Mouse (Mus musculus) neutrophil, adult 65 days (primary cell): Measurements from ENCODE around the gene BC025446. TPM values are rescaled to one million over a fixed set of nuclear protein-coding genes. Genes with fewer than 3 reads are reported as not detected.

Experiments used
- total RNA-seq: library from RNA; stranded (reverse); gene quantifications from 2 replicates; pipeline ENCODE4 v1.2.4, GENCODE M21; 2023

The BC025446 gene
- not detected in 2 replicates for total RNA-seq

DNA sequence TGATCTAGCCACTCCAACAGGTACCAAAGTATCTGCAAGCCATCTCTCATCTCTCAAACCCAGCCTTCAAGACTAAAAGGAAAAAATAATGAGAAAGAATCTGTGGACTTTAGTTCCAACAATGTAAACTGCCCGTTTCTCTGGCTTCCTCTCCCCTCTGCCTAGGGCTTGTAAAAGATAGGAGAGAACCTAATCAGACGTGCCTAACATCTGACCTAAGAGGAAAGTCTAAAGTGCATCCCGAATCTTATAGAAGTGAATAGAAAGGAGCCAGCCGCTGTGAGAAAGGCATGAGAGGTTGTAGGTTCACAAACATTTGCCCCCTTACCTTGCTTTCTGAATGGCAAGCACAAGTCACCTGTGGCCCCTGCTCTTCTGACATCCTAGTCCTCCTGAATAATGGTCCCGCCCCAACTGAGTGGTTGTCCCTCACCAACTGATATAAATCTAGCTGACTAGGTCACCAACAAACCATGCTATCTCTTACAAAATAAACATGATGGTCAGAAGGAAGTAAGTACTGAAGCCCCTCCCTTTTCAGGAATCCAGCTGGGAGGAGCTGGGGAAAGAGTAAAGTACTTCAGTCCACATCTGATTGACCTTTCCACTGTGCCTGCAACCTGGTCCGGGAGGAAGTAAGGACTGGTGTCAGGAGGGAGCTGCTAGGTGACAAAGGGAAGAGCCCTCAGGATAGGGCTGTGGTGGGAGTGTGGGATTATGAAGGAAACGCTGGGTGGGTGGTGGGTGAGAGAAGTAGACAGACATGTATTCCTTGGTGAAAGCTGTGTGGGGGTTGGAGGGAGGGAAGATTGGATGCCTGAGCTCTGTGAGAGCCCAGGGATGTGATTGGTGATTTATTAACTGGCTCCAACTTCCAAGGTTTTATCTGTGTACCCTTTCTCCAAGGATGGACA, at the start of gene BC025446:
Gene BC025446 (plus strand): TSS at position 599 of the 914 bp plus-strand sequence.

DNA sequence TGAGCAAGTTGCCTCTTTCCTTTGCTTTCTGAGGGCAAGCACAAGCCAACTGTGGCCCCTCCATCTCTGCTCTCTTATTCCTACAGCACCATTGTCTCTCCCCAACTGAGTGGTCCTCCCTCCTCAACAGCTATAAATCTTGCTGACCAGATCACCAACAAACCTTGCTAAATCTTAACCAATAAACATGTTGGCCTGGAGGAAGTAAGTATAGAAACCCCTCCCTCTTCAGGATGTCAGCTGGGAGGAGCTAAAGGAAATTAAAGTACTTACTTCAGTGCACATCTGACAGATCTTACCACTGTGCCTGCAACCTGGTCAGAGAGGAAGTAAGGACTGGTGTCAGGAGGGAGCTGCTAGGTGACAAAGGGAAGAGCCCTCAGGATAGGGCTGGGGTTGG, 51.9 kb downstream of the BC025446 start, which contains the start of gene Ly6f:
Gene Ly6f (plus strand): TSS at position 301 of the 400 bp plus-strand sequence.

Other genes with a start within 250 kb of the BC025446 start
- 1.5 and 6.4 TPM in 2 replicates for gene Ly6i, start 232.9 kb upstream of the BC025446 start, total RNA-seq
- 0.70 and 1.0 TPM in 2 replicates for gene Ly6a, start 218.3 kb upstream of the BC025446 start, total RNA-seq
- 18.0 and 25.1 TPM in 2 replicates for gene Ly6c1, start 167.5 kb upstream of the BC025446 start, total RNA-seq
- gene Ly6c2, start 104.4 kb upstream of the BC025446 start, total RNA-seq = 800 and 843 TPM in 2 replicates
- 699 and 839 TPM in 2 replicates for gene Ly6g, start 61.1 kb upstream of the BC025446 start, total RNA-seq
- gene Ly6f, start 52.0 kb downstream of the BC025446 start, total RNA-seq = not detected in 2 replicates